Mouse (Mus musculus): ENCODE results near the gene Jade2. TPM values are rescaled to one million over a fixed set of nuclear protein-coding genes. Genes with fewer than 3 reads are reported as not detected.

Jade2 gene
- polyA plus RNA-seq, 1 experiment from 2014 or later: 0.34 TPM

GRCm38 (mm10) chr11:51852091-51852521, 5.3 kb downstream of the Jade2 start:
- Histone ChIP-seq H3K4me1 (replicated peaks; ENCODE audit: control insufficient read depth, insufficient read depth, low read length) (peaks cover 5% of the 10 kb centered on the region), H3K27me3 (ENCODE audit: control insufficient read depth, insufficient read depth, low read length) (peaks cover 11% of the 10 kb centered on the region), H3K4me2 (replicated peaks; ENCODE audit: low read depth, low read length) (no peak overlapping the region), H3K9ac (ENCODE audit: low read depth, low read length) (no peak overlapping the region), H3K4me3 (ENCODE audit: low read depth, low read length) (no peak overlapping the region), H3K36me3 (ENCODE audit: control insufficient read depth, insufficient read depth, low read length) (no peaks in the 10 kb centered on the region), H3K9me3 (ENCODE audit: control insufficient read depth, low read length) (no peaks in the 10 kb centered on the region), H3K27ac (ENCODE audit: low read depth, low read length) (no peak overlapping the region)
- no peak for DNase-seq (ENCODE audit: low spot score)
- 92% methylated on average over 7 of the region's 7 CpGs for WGBS
- no peak for ATAC-seq (ENCODE audit: low FRiP score)

DNA sequence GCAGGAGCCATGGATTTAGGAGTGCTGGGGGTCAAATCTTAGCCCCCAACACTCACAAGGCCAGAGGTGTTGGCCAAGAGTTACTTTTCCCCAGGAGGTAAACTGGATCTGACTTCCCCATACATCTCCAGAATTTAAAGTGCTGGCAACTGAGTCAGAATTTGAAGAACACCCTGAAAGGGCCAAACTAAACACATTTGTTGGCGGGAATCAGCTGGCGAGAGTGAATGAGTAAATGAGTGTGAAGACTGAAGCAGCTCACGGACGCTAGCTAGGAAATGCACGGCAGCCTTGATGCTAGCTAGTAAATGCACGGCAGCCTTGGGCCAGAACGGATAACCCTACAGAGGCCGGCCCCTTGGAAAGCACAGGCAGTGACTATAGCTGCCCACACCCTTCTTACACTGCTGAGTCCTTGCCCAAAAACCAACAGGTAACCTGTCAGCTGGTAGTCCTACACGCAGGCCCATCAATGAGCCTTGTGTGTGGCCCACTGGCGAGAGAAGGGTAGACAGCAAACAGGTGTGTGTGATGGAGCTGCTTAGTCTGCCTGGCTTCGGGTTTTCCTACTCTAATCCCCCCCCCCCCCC, 6.6 kb downstream of the Jade2 start:
- H3K27ac ChIP-seq (ENCODE audit: low read depth, low read length): no peak overlapping the region
- H3K4me3 ChIP-seq (ENCODE audit: low read depth, low read length): no peak overlapping the region
- H3K9me3 ChIP-seq (ENCODE audit: control insufficient read depth, low read length): no peaks in the 10 kb centered on the region
- H3K9ac ChIP-seq (ENCODE audit: low read depth, low read length): no peak overlapping the region
- no peak overlapping the region for H3K4me2 ChIP-seq (replicated peaks; ENCODE audit: low read depth, low read length)
- 85% methylated on average over 11 of the region's 11 CpGs for WGBS
- no peaks in the 10 kb centered on the region for H3K27me3 ChIP-seq (ENCODE audit: control insufficient read depth, insufficient read depth, low read length)
- no peak for DNase-seq (ENCODE audit: low spot score)
- no peak for ATAC-seq (ENCODE audit: low FRiP score)
- peaks cover 5% of the 10 kb centered on the region; the same call in 1 of the 2 replicates for H3K4me1 ChIP-seq (replicated peaks; ENCODE audit: control insufficient read depth, insufficient read depth, low read length)
- H3K36me3 ChIP-seq (ENCODE audit: control insufficient read depth, insufficient read depth, low read length): no peaks in the 10 kb centered on the region

- no peaks in the 10 kb centered on the region for H3K36me3 ChIP-seq (ENCODE audit: control insufficient read depth, insufficient read depth, low read length)
- H3K4me3 ChIP-seq (ENCODE audit: low read depth, low read length): no peak overlapping the region
- no peak for ATAC-seq (ENCODE audit: low FRiP score)
- DNase-seq (ENCODE audit: low spot score): no peak
- no peak overlapping the region for H3K4me2 ChIP-seq (replicated peaks; ENCODE audit: low read depth, low read length)
- H3K9me3 ChIP-seq (ENCODE audit: control insufficient read depth, low read length): no peaks in the 10 kb centered on the region
- 83% methylated on average over 3 of the region's 3 CpGs for WGBS
- H3K9ac ChIP-seq (ENCODE audit: low read depth, low read length): no peak overlapping the region
- no peak overlapping the region for H3K27ac ChIP-seq (ENCODE audit: low read depth, low read length)
- H3K27me3 ChIP-seq (ENCODE audit: control insufficient read depth, insufficient read depth, low read length): no peaks in the 10 kb centered on the region
- H3K4me1 ChIP-seq (replicated peaks; ENCODE audit: control insufficient read depth, insufficient read depth, low read length): no peaks in the 10 kb centered on the region
These were observed 9.1 kb downstream of the Jade2 start for GRCm38 (mm10) chr11:51848324-51848723.

DNA sequence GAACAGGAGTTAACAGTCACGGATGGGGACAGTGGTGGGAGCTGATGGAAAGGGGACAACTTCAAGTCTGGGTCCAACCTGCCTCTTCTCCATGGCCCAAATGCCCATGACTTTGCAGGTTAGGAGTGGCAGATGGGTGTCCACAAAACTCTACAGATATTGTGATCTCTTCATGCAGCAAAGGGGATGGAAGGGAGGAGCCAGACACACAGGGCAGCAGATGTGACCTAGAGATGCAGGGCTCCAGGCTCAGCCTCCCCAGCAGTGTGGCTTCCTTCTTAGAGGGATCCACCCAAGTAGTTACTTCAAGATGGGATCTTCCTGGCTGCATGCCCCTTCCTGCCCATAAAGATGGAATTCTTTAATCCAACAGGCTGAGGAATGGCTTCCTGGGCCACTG, 9.6 kb downstream of the Jade2 start:
- Histone ChIP-seq H3K4me3 (ENCODE audit: low read depth, low read length) (no peak overlapping the region), H3K27me3 (ENCODE audit: control insufficient read depth, insufficient read depth, low read length) (no peaks in the 10 kb centered on the region), H3K4me2 (replicated peaks; ENCODE audit: low read depth, low read length) (no peak overlapping the region), H3K9ac (ENCODE audit: low read depth, low read length) (no peak overlapping the region), H3K36me3 (ENCODE audit: control insufficient read depth, insufficient read depth, low read length) (no peaks in the 10 kb centered on the region), H3K27ac (ENCODE audit: low read depth, low read length) (no peak overlapping the region), H3K9me3 (ENCODE audit: control insufficient read depth, low read length) (no peaks in the 10 kb centered on the region), H3K4me1 (replicated peaks; ENCODE audit: control insufficient read depth, insufficient read depth, low read length) (no peaks in the 10 kb centered on the region)
- ATAC-seq (ENCODE audit: low FRiP score) (no peak), DNase-seq (ENCODE audit: low spot score) (no peak)
- 82% methylated on average over 1 of the region's 1 CpGs for whole genome bisulfite sequencing

GRCm38 (mm10) chr11:51845981-51846883, 11.2 kb downstream of the Jade2 start:
- H3K4me2 ChIP-seq (replicated peaks; ENCODE audit: low read depth, low read length): no peak overlapping the region
- no peak overlapping the region for H3K9ac ChIP-seq (ENCODE audit: low read depth, low read length)
- DNase-seq (ENCODE audit: low spot score): no peak
- no peak overlapping the region for H3K4me3 ChIP-seq (ENCODE audit: low read depth, low read length)
- no peaks in the 10 kb centered on the region for H3K4me1 ChIP-seq (replicated peaks; ENCODE audit: control insufficient read depth, insufficient read depth, low read length)
- ATAC-seq (ENCODE audit: low FRiP score): no peak
- no peak overlapping the region for H3K27ac ChIP-seq (ENCODE audit: low read depth, low read length)
- H3K9me3 ChIP-seq (ENCODE audit: control insufficient read depth, low read length): no peaks in the 10 kb centered on the region
- WGBS: 90% methylated on average over 16 of the region's 16 CpGs
- no peaks in the 10 kb centered on the region for H3K36me3 ChIP-seq (ENCODE audit: control insufficient read depth, insufficient read depth, low read length)
- H3K27me3 ChIP-seq (ENCODE audit: control insufficient read depth, insufficient read depth, low read length): no peaks in the 10 kb centered on the region

DNA sequence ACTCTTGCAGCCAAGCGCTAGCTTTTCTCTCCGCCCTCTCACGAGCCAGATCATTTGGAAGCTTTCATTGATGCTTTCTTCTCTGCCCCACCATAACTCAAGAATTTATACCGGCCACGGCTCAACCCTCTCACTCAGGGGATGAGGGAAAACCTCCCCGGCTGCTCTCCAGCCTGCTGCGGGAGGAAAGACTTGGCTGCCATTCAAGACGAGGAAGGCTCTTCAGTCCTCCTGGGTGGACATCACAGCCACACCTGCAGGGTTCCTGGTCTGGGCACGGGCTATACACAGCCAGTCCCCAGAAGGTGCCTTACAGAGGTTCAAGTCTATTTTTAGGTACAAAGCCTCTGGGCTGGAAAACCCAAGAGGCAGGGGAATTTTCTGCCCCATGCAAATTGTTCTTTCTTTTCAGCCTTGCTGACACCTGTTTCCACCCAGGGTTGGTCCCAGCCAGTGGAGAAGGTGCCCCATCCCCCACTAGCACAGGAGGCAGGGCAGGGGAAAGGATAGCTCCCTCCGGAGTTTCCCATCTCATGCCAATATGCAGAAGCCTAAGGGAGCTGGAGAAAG, 12.8 kb downstream of the Jade2 start:
- no peaks in the 10 kb centered on the region for H3K36me3 ChIP-seq (ENCODE audit: control insufficient read depth, insufficient read depth, low read length)
- no peak for DNase-seq (ENCODE audit: low spot score)
- H3K9me3 ChIP-seq (ENCODE audit: control insufficient read depth, low read length): no peaks in the 10 kb centered on the region
- no peak overlapping the region for H3K9ac ChIP-seq (ENCODE audit: low read depth, low read length)
- H3K4me2 ChIP-seq (replicated peaks; ENCODE audit: low read depth, low read length): no peak overlapping the region
- no peaks in the 10 kb centered on the region for H3K4me1 ChIP-seq (replicated peaks; ENCODE audit: control insufficient read depth, insufficient read depth, low read length)
- no peak for ATAC-seq (ENCODE audit: low FRiP score)
- WGBS: 79% methylated on average over 10 of the region's 10 CpGs
- no peaks in the 10 kb centered on the region for H3K27me3 ChIP-seq (ENCODE audit: control insufficient read depth, insufficient read depth, low read length)
- H3K27ac ChIP-seq (ENCODE audit: low read depth, low read length): no peak overlapping the region
- no peak overlapping the region for H3K4me3 ChIP-seq (ENCODE audit: low read depth, low read length)

- H3K9me3 ChIP-seq (ENCODE audit: control insufficient read depth, low read length): no peaks in the 10 kb centered on the region
- no peaks in the 10 kb centered on the region for H3K27me3 ChIP-seq (ENCODE audit: control insufficient read depth, insufficient read depth, low read length)
- H3K9ac ChIP-seq (ENCODE audit: low read depth, low read length): no peak overlapping the region
- no peaks in the 10 kb centered on the region for H3K4me1 ChIP-seq (replicated peaks; ENCODE audit: control insufficient read depth, insufficient read depth, low read length)
- ATAC-seq (ENCODE audit: low FRiP score) (no peak), DNase-seq (ENCODE audit: low spot score) (no peak)
- no peaks in the 10 kb centered on the region for H3K36me3 ChIP-seq (ENCODE audit: control insufficient read depth, insufficient read depth, low read length)
- H3K4me3 ChIP-seq (ENCODE audit: low read depth, low read length): no peak overlapping the region
- no peak overlapping the region for H3K4me2 ChIP-seq (replicated peaks; ENCODE audit: low read depth, low read length)
- H3K27ac ChIP-seq (ENCODE audit: low read depth, low read length): no peak overlapping the region
These were observed 13.6 kb downstream of the Jade2 start for GRCm38 (mm10) chr11:51843898-51844297.

DNA sequence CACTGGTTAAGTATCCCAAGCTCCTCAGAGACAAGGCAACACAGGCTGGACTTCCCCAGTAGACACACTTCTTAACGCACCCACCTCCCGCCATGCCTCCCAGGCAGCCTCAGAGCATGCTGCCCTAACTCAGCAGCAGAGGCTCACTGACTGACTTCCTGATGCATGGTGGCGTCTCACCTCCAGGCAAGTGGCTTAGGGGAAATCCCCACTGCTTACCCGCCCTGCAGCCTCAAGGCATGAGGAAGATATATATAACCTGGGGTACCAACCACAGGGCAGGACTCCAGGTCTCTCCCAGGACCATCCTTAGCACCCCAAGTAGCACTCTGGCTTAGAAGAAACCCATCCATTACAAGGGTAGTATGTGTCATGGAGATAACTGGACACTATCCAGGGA, 14.3 kb downstream of the Jade2 start:
- ATAC-seq (ENCODE audit: low FRiP score): no peak
- Histone ChIP-seq H3K4me1 (replicated peaks; ENCODE audit: control insufficient read depth, insufficient read depth, low read length) (no peaks in the 10 kb centered on the region), H3K36me3 (ENCODE audit: control insufficient read depth, insufficient read depth, low read length) (no peaks in the 10 kb centered on the region), H3K27ac (ENCODE audit: low read depth, low read length) (no peak overlapping the region), H3K4me2 (replicated peaks; ENCODE audit: low read depth, low read length) (no peak overlapping the region), H3K9me3 (ENCODE audit: control insufficient read depth, low read length) (no peaks in the 10 kb centered on the region), H3K4me3 (ENCODE audit: low read depth, low read length) (no peak overlapping the region), H3K9ac (ENCODE audit: low read depth, low read length) (no peak overlapping the region), H3K27me3 (ENCODE audit: control insufficient read depth, insufficient read depth, low read length) (no peaks in the 10 kb centered on the region)
- WGBS: 79% methylated on average over 4 of the region's 4 CpGs
- DNase-seq (ENCODE audit: low spot score): no peak
